Mouse (Mus musculus) CH12.LX (cell line): ENCODE data around the gene Alx3. TPM values are rescaled to one million over a fixed set of nuclear protein-coding genes. Genes with fewer than 3 reads are reported as not detected.

Experiments
- DNase-seq: peaks from one replicate; pipeline ENCODE4 v3.0.0-alpha.2; 2013; ENCODE audit errors: extremely low read depth
- H3K27ac ChIP-seq: 2 replicates; pipeline ENCODE4 v1.5.1; 2012; ENCODE audit warnings: low read depth, mild to moderate bottlenecking, control low read depth, moderate library complexity; ENCODE audit not compliant: insufficient read depth
- H3K27me3 ChIP-seq: replicated peaks from 2 replicates; pipeline ENCODE3; 2012; ENCODE audit warnings: inconsistent platforms
- H3K36me3 ChIP-seq, 2 experiments: replicated peaks in 1 of 2; 2 replicates each; pipeline versions ENCODE3 to v1.6.1; 2012; ENCODE audit warnings: inconsistent platforms in 1 of 2, low read length in 1 of 2, mild to moderate bottlenecking in 1 of 2, mixed read lengths in 1 of 2, moderate library complexity in 1 of 2; ENCODE audit not compliant: control insufficient read depth in 1 of 2, insufficient read depth in 1 of 2
- H3K4me1 ChIP-seq, 2 experiments: 2 replicates each; pipeline ENCODE4 v1.6.1; 2012; ENCODE audit warnings: inconsistent platforms in 1 of 2, moderate library complexity in 1 of 2; ENCODE audit not compliant: insufficient read depth in 2 of 2, control insufficient read depth in 1 of 2
- H3K4me2 ChIP-seq: 2 replicates; pipeline ENCODE4 v1.6.1; 2012; ENCODE audit warnings: low read depth, mild to moderate bottlenecking, control low read depth; ENCODE audit not compliant: poor library complexity, insufficient read depth, severe bottlenecking
- H3K4me3 ChIP-seq, 3 experiments: fragments of 150-350 bp in 1 of 3; sonication (generic) in 1 of 3; replicated peaks in 1 of 3; 2 replicates each; pipeline versions ENCODE3 to v1.5.1; 2011 to 2012; ENCODE audit warnings: low read depth in 2 of 3, low read length in 2 of 3, mild to moderate bottlenecking in 2 of 3, moderate library complexity in 2 of 3, control low read depth in 1 of 3, improper control_type of control experiment in 1 of 3, inconsistent platforms in 1 of 3, mixed read lengths in 1 of 3; ENCODE audit not compliant: poor library complexity in 1 of 3
- H3K79me2 ChIP-seq: replicated peaks from 2 replicates; pipeline ENCODE4 v1.6.1; 2012; ENCODE audit warnings: mild to moderate bottlenecking, moderate library complexity; ENCODE audit not compliant: control insufficient read depth, poor library complexity, insufficient read depth, severe bottlenecking; ENCODE audit errors: extremely low read depth
- H3K9ac ChIP-seq: 2 replicates; pipeline ENCODE4 v1.6.1; 2012; ENCODE audit warnings: low read depth, mild to moderate bottlenecking, control low read depth, moderate library complexity; ENCODE audit not compliant: insufficient read depth
- H3K9me3 ChIP-seq: replicated peaks from 2 replicates; pipeline ENCODE3; 2012; ENCODE audit warnings: low read length, inconsistent platforms, mixed read lengths
- BHLHE40 ChIP-seq: IDR thresholded peaks from 2 replicates; pipeline ENCODE4 v1.6.1; 2011; ENCODE audit warnings: mild to moderate bottlenecking, low read depth, low read length, improper control_type of control experiment
- CHD1 ChIP-seq: IDR thresholded peaks from 2 replicates; pipeline ENCODE4 v1.6.1; 2012; ENCODE audit warnings: low read depth, low read length, improper control_type of control experiment, inconsistent platforms
- CHD2 ChIP-seq: IDR thresholded peaks from 2 replicates; pipeline ENCODE4 v1.6.1; 2011; ENCODE audit warnings: low read length, improper control_type of control experiment
- CTCF ChIP-seq, 2 experiments: IDR thresholded peaks in 1 of 2; conservative IDR thresholded peaks in 1 of 2; 2 replicates each; pipeline ENCODE4 v1.5.1; 2011 to 2012; ENCODE audit warnings: low read depth in 2 of 2, low read length in 2 of 2, improper control_type of control experiment in 1 of 2, inconsistent platforms in 1 of 2, mild to moderate bottlenecking in 1 of 2, moderate library complexity in 1 of 2
- ELF1 ChIP-seq: IDR thresholded peaks from 2 replicates; pipeline ENCODE4 v1.6.1; 2014; ENCODE audit warnings: low read depth, mild to moderate bottlenecking, inconsistent platforms, low read length, improper control_type of control experiment
- EP300 ChIP-seq: IDR thresholded peaks from 2 replicates; pipeline ENCODE4 v1.6.1; 2011; ENCODE audit warnings: low read length, improper control_type of control experiment
- ETS1 ChIP-seq: conservative IDR thresholded peaks from 2 replicates; pipeline ENCODE4 v1.6.1; 2012; ENCODE audit warnings: low read depth, mild to moderate bottlenecking, inconsistent platforms, low read length, improper control_type of control experiment, moderate library complexity
- GABPA ChIP-seq: IDR thresholded peaks from 2 replicates; pipeline ENCODE4 v1.6.1; 2012; ENCODE audit warnings: low read depth, low read length, improper control_type of control experiment, inconsistent platforms; ENCODE audit not compliant: insufficient replicate concordance
- IRF4 ChIP-seq: IDR thresholded peaks from 2 replicates; pipeline ENCODE4 v1.6.1; 2014; ENCODE audit warnings: low read depth, mild to moderate bottlenecking, inconsistent platforms, low read length, improper control_type of control experiment
- MAX ChIP-seq: IDR thresholded peaks from 2 replicates; pipeline ENCODE4 v1.6.1; 2011; ENCODE audit warnings: low read length, improper control_type of control experiment
- MAZ ChIP-seq: IDR thresholded peaks from 2 replicates; pipeline ENCODE4 v1.6.1; 2012; ENCODE audit warnings: low read depth, mild to moderate bottlenecking, inconsistent platforms, low read length, improper control_type of control experiment, moderate library complexity
- MEF2A ChIP-seq: IDR thresholded peaks from 2 replicates; pipeline ENCODE4 v1.6.1; 2014; ENCODE audit warnings: low read depth, mild to moderate bottlenecking, inconsistent platforms, low read length, improper control_type of control experiment, borderline replicate concordance
- MXI1 ChIP-seq: IDR thresholded peaks from 2 replicates; pipeline ENCODE4 v1.6.1; 2011; ENCODE audit warnings: mild to moderate bottlenecking, low read depth, low read length, improper control_type of control experiment
- MYC ChIP-seq: IDR thresholded peaks from 2 replicates; pipeline ENCODE4 v1.6.1; 2011; ENCODE audit warnings: low read depth, mild to moderate bottlenecking, improper control_type of control experiment, low read length
- NELFE ChIP-seq: IDR thresholded peaks from 2 replicates; pipeline ENCODE4 v1.6.1; 2011; ENCODE audit warnings: low read depth, low read length, improper control_type of control experiment
- POLR2A ChIP-seq: IDR thresholded peaks from 2 replicates; pipeline ENCODE4 v1.6.1; 2011; ENCODE audit warnings: low read depth, mild to moderate bottlenecking, improper control_type of control experiment, low read length
- POLR2AphosphoS2 ChIP-seq: IDR thresholded peaks from 2 replicates; pipeline ENCODE4 v1.6.1; 2011; ENCODE audit warnings: low read depth, low read length, improper control_type of control experiment
- RCOR1 ChIP-seq: conservative IDR thresholded peaks from 2 replicates; pipeline ENCODE4 v1.6.1; 2012; ENCODE audit warnings: low read depth, mild to moderate bottlenecking, inconsistent platforms, low read length, improper control_type of control experiment
- TBP ChIP-seq: conservative IDR thresholded peaks from 2 replicates; pipeline ENCODE4 v1.6.1; 2011; ENCODE audit warnings: low read depth, low read length, improper control_type of control experiment
- UBTF ChIP-seq: IDR thresholded peaks from 2 replicates; pipeline ENCODE4 v1.6.1; 2012; ENCODE audit warnings: low read depth, mild to moderate bottlenecking, inconsistent platforms, low read length, improper control_type of control experiment, moderate library complexity
- USF2 ChIP-seq: conservative IDR thresholded peaks from 2 replicates; pipeline ENCODE4 v1.6.1; 2011; ENCODE audit warnings: low read depth, low read length, improper control_type of control experiment
- ZC3H11A ChIP-seq: IDR thresholded peaks from 2 replicates; pipeline ENCODE4 v1.6.1; 2012; ENCODE audit warnings: low read depth, mild to moderate bottlenecking, inconsistent platforms, low read length, improper control_type of control experiment
- ZMIZ1 ChIP-seq: IDR thresholded peaks from 2 replicates; pipeline ENCODE4 v1.6.1; 2012; ENCODE audit warnings: low read depth, mild to moderate bottlenecking, inconsistent platforms, low read length, improper control_type of control experiment
- ZNF384 ChIP-seq: IDR thresholded peaks from 2 replicates; pipeline ENCODE4 v1.6.1; 2012; ENCODE audit warnings: low read depth, low read length, improper control_type of control experiment, inconsistent platforms
- dilution Hi-C: fragments of 300-500 bp; cut with MboI; formaldehyde crosslinking; loops from 2 replicates; pipeline ENCODE4 v1.14.3; 2020; ENCODE audit warnings: low sequenced_read_pairs; ENCODE audit not compliant: extremely low pct_unique_long_range_greater_than_20kb, extremely low pct_ligation_motif_present
- in situ Hi-C: fragments of 300-500 bp; cut with MboI; formaldehyde crosslinking; loops from 3 replicates; pipeline ENCODE4 v1.14.3; 2019; ENCODE audit warnings: low sequenced_read_pairs, low pct_ligation_motif_present, low pct_unique_long_range_greater_than_20kb, mixed read lengths
- polyA plus RNA-seq: library from polyadenylated mRNA; unstranded; fragments of >175 nt; gene quantifications from 2 replicates; pipeline ENCODE4 v1.2.1, GENCODE M21; 2012; ENCODE audit warnings: low read depth; ENCODE audit not compliant: insufficient read length
- total RNA-seq, 2 experiments: library from RNA; depleted of rRNA; stranded (reverse); fragments of 300-350 nt in 1 of 2; fragments of >200 nt in 1 of 2; gene quantifications; 2 replicates each; pipeline ENCODE4 v1.2.3; 2012 to 2014

Gene Alx3
- total and polyA plus RNA-seq, 3 experiments: not detected

GRCm38 (mm10) chr3:107625536-107625935 lies 30.7 kb downstream of the Alx3 start:
- peaks cover 63 to 90% of the 10 kb centered on the region in 2 experiments for H3K36me3 ChIP-seq
- H3K9me3 ChIP-seq: no peaks in the 10 kb centered on the region
- no peak overlapping the region for H3K4me2 ChIP-seq
- H3K79me2 ChIP-seq: no peaks in the 10 kb centered on the region
- no peak overlapping the region for H3K27ac ChIP-seq
- no peak overlapping the region for H3K4me3 ChIP-seq
- H3K4me1 ChIP-seq: peaks cover 6 to 28% of the 10 kb centered on the region in 2 experiments; a peak in 3 of 4 replicates
- dilution Hi-C loops (no loop called here), in situ Hi-C loops (no loop called here)
- no peak overlapping the region for H3K9ac ChIP-seq
- TF ChIP-seq CTCF (conservative IDR thresholded peaks at IDR 0.05 in 1 of 2, IDR thresholded peaks at IDR 0.05 in 1 of 2; ENCODE audit: low read depth in 2 of 2, low read length in 2 of 2): no peak
- no peak for TF ChIP-seq NELFE
- no peak for TF ChIP-seq TBP
- TF ChIP-seq MEF2A: no peak
- TF ChIP-seq BHLHE40: no peak
- no peak for TF ChIP-seq MAX
- TF ChIP-seq ZMIZ1: no peak
- TF ChIP-seq POLR2AphosphoS2: no peak
- no peak for TF ChIP-seq EP300
- no peak for TF ChIP-seq POLR2A
- TF ChIP-seq UBTF: no peak
- TF ChIP-seq USF2: no peak
- no peaks in the 10 kb centered on the region for H3K27me3 ChIP-seq
- DNase-seq: no peak

- in situ Hi-C loops: no loop called here
- dilution Hi-C loops: no loop called here
These were observed 31.9 kb downstream of the Alx3 start for GRCm38 (mm10) chr3:107626751-107627150.

More at GRCm38 (mm10) chr3:107626751-107627150, 31.9 kb downstream of the Alx3 start:
- Histone ChIP-seq H3K4me2 (no peak overlapping the region), H3K27ac (no peak overlapping the region), H3K4me3 (no peak overlapping the region), H3K79me2 (no peaks in the 10 kb centered on the region), H3K27me3 (no peaks in the 10 kb centered on the region), H3K9ac (no peak overlapping the region), H3K36me3 (peaks cover 54 to 78% of the 10 kb centered on the region in 2 experiments), H3K4me1 (peaks cover 6 to 30% of the 10 kb centered on the region in 2 experiments; a peak in 3 of 4 replicates), H3K9me3 (no peaks in the 10 kb centered on the region)
- no peak for DNase-seq
- TF ChIP-seq RCOR1: no peak
- no peak for TF ChIP-seq EP300
- TF ChIP-seq MXI1: no peak
- no peak for TF ChIP-seq CHD1
- TF ChIP-seq ZNF384: no peak
- no peak for TF ChIP-seq ETS1
- no peak for TF ChIP-seq MEF2A
- no peak for TF ChIP-seq USF2
- TF ChIP-seq MAZ: no peak
- no peak for TF ChIP-seq POLR2AphosphoS2
- TF ChIP-seq MYC: no peak
- TF ChIP-seq POLR2A: no peak
- no peak for TF ChIP-seq ELF1
- no peak for TF ChIP-seq ZMIZ1
- no peak for TF ChIP-seq CTCF (conservative IDR thresholded peaks at IDR 0.05 in 1 of 2, IDR thresholded peaks at IDR 0.05 in 1 of 2; ENCODE audit: low read depth in 2 of 2, low read length in 2 of 2)
- no peak for TF ChIP-seq IRF4
- TF ChIP-seq GABPA: no peak
- TF ChIP-seq CHD2: no peak
- no peak for TF ChIP-seq ZC3H11A
